Mouse (Mus musculus) thymus, postnatal 25 days (tissue): ENCODE results near the gene Ptpn23.
"Not testable (repeated sequence)": the region's sequence is repeated elsewhere in the genome, so short reads cannot be mapped to it uniquely, and the experiment has no call there.

Experiments used
- DNase-seq: peaks from one replicate; pipeline ENCODE4 v3.0.0; 2022

Ptpn23 gene

GRCm38 (mm10) chr9:110408099-110408773, at the start of gene Ptpn23:
Gene Ptpn23, minus strand, starts transcription at chr9:110408213.
- DNase-seq = peak; percentile 92

- no peak for DNase-seq
Measured at GRCm38 (mm10) chr9:110452523-110452922, 44.5 kb upstream of the Ptpn23 start.

- peak; percentile 79 for DNase-seq
Measured at GRCm38 (mm10) chr9:110448857-110449617, 41.0 kb upstream of the Ptpn23 start.

GRCm38 (mm10) chr9:110448356-110448755, 40.3 kb upstream of the Ptpn23 start:
- no peak for DNase-seq

GRCm38 (mm10) chr9:110440559-110440958, 32.5 kb upstream of the Ptpn23 start:
- no peak for DNase-seq

GRCm38 (mm10) chr9:110440049-110440448, 32.0 kb upstream of the Ptpn23 start:
- DNase-seq = no peak

GRCm38 (mm10) chr9:110436041-110436440, 28.0 kb upstream of the Ptpn23 start:
- DNase-seq = no peak

GRCm38 (mm10) chr9:110433045-110433444, 25.0 kb upstream of the Ptpn23 start:
- no peak for DNase-seq

- no peak for DNase-seq
Measured at GRCm38 (mm10) chr9:110431241-110431640, 23.2 kb upstream of the Ptpn23 start.

GRCm38 (mm10) chr9:110419511-110420112, 11.6 kb upstream of the Ptpn23 start, which contains the start of gene Ngp:
Gene Ngp, plus strand, starts transcription at chr9:110419747.
- no peak for DNase-seq

GRCm38 (mm10) chr9:110413785-110414184, 5.8 kb upstream of the Ptpn23 start:
- no peak for DNase-seq

- no peak for DNase-seq
Measured at GRCm38 (mm10) chr9:110412926-110413325, 4.9 kb upstream of the Ptpn23 start.

GRCm38 (mm10) chr9:110410908-110411887, 3.2 kb upstream of the Ptpn23 start:
- peak; percentile 86 for DNase-seq

GRCm38 (mm10) chr9:110407311-110408098, 508 bp downstream of the Ptpn23 start:
- DNase-seq = no peak

GRCm38 (mm10) chr9:110403240-110403639, 4.8 kb downstream of the Ptpn23 start:
- not testable (repeated sequence) for DNase-seq

- DNase-seq = no peak
Measured at GRCm38 (mm10) chr9:110402731-110403130, 5.3 kb downstream of the Ptpn23 start.

- DNase-seq = no peak
Measured at GRCm38 (mm10) chr9:110400650-110401049, 7.4 kb downstream of the Ptpn23 start.

- DNase-seq = no peak
Measured at GRCm38 (mm10) chr9:110393295-110393694, 14.7 kb downstream of the Ptpn23 start.

GRCm38 (mm10) chr9:110390843-110391242, 17.2 kb downstream of the Ptpn23 start:
- no peak for DNase-seq

GRCm38 (mm10) chr9:110388011-110388410, 20.0 kb downstream of the Ptpn23 start:
- no peak for DNase-seq

GRCm38 (mm10) chr9:110384369-110384929, 23.6 kb downstream of the Ptpn23 start:
- DNase-seq = no peak
